In the genomic region with DNA sequence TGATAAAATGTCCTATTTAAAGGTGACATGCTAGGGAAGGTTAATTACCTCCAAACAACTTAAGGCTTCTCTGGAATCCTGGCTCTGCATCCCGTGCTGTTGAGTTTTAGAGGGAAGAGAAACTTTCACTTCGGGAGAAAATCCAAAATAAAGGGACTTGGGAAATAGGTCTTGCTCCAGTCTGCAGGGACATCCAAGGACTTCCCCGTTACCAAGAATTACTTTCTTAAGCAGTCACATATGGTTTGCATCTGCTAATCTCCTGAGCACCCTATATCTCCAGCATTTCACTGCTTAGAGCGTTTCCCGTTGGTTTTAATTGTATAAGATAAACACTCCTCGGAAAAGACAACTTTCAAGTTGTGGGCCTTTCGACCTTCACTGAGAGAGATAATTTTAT, we compare ENCODE assay signal across 24 mouse cellular contexts.
DNase-seq lines count a peak whose midpoint lies in the region; ATAC-seq and TF ChIP-seq lines count a peak whose summit lies in the region.
"Had no signal": no experiment of that assay in that cellular context is flagged by ENCODE, and none has a peak within 500 bp of the region (broad histone marks: within the 10 kb centered on the region; RNA-seq: fewer than 3 reads in every experiment).

No protein-coding gene starts in this region.

- H3K79me2 ChIP-seq in MEL (ENCODE audit: control insufficient read depth, insufficient read depth, low read length, poor library complexity): no peaks in the 10 kb centered on the region

- no peak overlapping the region for H3K9ac ChIP-seq in embryonic facial prominence, embryonic 11.5 days (replicated peaks; ENCODE audit: low read length)
- no peak overlapping the region for H3K9ac ChIP-seq in MEL (ENCODE audit: control insufficient read depth, low read depth, low read length, poor library complexity, severe bottlenecking)

- ATAC-seq in embryonic facial prominence, embryonic 11.5 days (replicated peaks; ENCODE audit: insufficient number of reproducible peaks, low FRiP score, low TSS enrichment, low read depth): no peak
- ATAC-seq: activated CD4-positive, CD25-positive, alpha-beta regulatory T cell, adult 4 months; CD4-positive, CD25-positive, alpha-beta regulatory T cell, adult 4 months; Patski had no signal

- WGBS in embryonic facial prominence, embryonic 11.5 days: 37% methylated on average over 7 of the region's 7 CpGs
- WGBS in embryonic facial prominence, embryonic 10.5 days: 46% methylated on average over 7 of the region's 7 CpGs

- peak in 1 of 2 experiments; percentile 27; a peak in 1 of 4 replicates for TF ChIP-seq EP300 in MEL (IDR thresholded peaks at IDR 0.05; ENCODE audit: low read depth in 1 of 2, low read length in 2 of 2)

- no peaks in the 10 kb centered on the region for H3K27me3 ChIP-seq in embryonic facial prominence, embryonic 11.5 days (ENCODE audit: control insufficient read depth, insufficient read depth, low read length)
- no peaks in the 10 kb centered on the region for H3K27me3 ChIP-seq in embryonic facial prominence, embryonic 10.5 days (replicated peaks; ENCODE audit: low read depth, poor library complexity, severe bottlenecking)
- no peaks in the 10 kb centered on the region for H3K27me3 ChIP-seq in MEL (ENCODE audit: control insufficient read depth in 1 of 2, insufficient read depth in 2 of 2, low read length in 2 of 2)
- H3K27me3 ChIP-seq: CH12.LX, Patski had no signal

- no peaks in the 10 kb centered on the region for H3K9me3 ChIP-seq in embryonic facial prominence, embryonic 11.5 days (replicated peaks; ENCODE audit: control insufficient read depth, low read length)
- H3K9me3 ChIP-seq in embryonic facial prominence, embryonic 10.5 days: no peaks in the 10 kb centered on the region
- no peaks in the 10 kb centered on the region for H3K9me3 ChIP-seq in MEL (replicated peaks; ENCODE audit: insufficient read depth, low read length)
- H3K9me3 ChIP-seq: G1E had no signal

- H3K27ac ChIP-seq in embryonic facial prominence, embryonic 11.5 days (replicated peaks; ENCODE audit: low read depth, low read length): no peak overlapping the region
- H3K27ac ChIP-seq in embryonic facial prominence, embryonic 10.5 days (replicated peaks): no peak overlapping the region
- no peak overlapping the region for H3K27ac ChIP-seq in MEL (ENCODE audit: control insufficient read depth, low read depth, low read length)

- intact Hi-C loops in heart, postnatal 14 days (cut with DNase I): no loop called here

- TF ChIP-seq CTCF in MEL (IDR thresholded peaks at IDR 0.05 in 2 of 3, conservative IDR thresholded peaks at IDR 0.05 in 1 of 3; ENCODE audit: control insufficient read depth in 1 of 3, insufficient read depth in 1 of 3, low read depth in 2 of 3, low read length in 3 of 3, poor library complexity in 1 of 3, severe bottlenecking in 1 of 3): no peak

- H3K4me1 ChIP-seq in embryonic facial prominence, embryonic 11.5 days (ENCODE audit: control insufficient read depth, insufficient read depth, low read length): no peaks in the 10 kb centered on the region; the same call in 1 of the 2 replicates
- peaks cover 23% of the 10 kb centered on the region for H3K4me1 ChIP-seq in embryonic facial prominence, embryonic 10.5 days
- H3K4me1 ChIP-seq in MEL (ENCODE audit: control insufficient read depth in 1 of 2, insufficient read depth in 2 of 2, low read length in 2 of 2): 0 out of 4 replicates have a peak, but pooled peaks cover 0 to 2% of the 10 kb centered on the region in 2 experiments

- TF ChIP-seq POLR2A in MEL (IDR thresholded peaks at IDR 0.05; ENCODE audit: control insufficient read depth in 1 of 2, insufficient read depth in 1 of 2, low read depth in 1 of 2, low read length in 2 of 2, poor library complexity in 1 of 2): no peak

- H3K4me3 ChIP-seq in embryonic facial prominence, embryonic 11.5 days (ENCODE audit: low read depth, low read length): no peak overlapping the region
- no peak overlapping the region for H3K4me3 ChIP-seq in embryonic facial prominence, embryonic 10.5 days
- H3K4me3 ChIP-seq in MEL (ENCODE audit: control insufficient read depth in 1 of 2, insufficient read depth in 1 of 2, low read depth in 2 of 2, low read length in 2 of 2): no peak overlapping the region

- no peak overlapping the region for H3K4me2 ChIP-seq in embryonic facial prominence, embryonic 11.5 days (ENCODE audit: low read depth, low read length)

- H3K36me3 ChIP-seq in embryonic facial prominence, embryonic 11.5 days (replicated peaks; ENCODE audit: control insufficient read depth, insufficient read depth, low read depth, low read length): no peaks in the 10 kb centered on the region
- no peaks in the 10 kb centered on the region for H3K36me3 ChIP-seq in embryonic facial prominence, embryonic 10.5 days (replicated peaks)
- no peaks in the 10 kb centered on the region for H3K36me3 ChIP-seq in MEL (ENCODE audit: control insufficient read depth in 1 of 2, insufficient read depth in 2 of 2, low read length in 2 of 2)
- H3K36me3 ChIP-seq: G1E had no signal

- peak; percentile 21 for DNase-seq in embryonic facial prominence, embryonic 11.5 days (ENCODE audit: low spot score)
- no peak for DNase-seq in embryonic facial prominence, embryonic 10.5 days (ENCODE audit: low spot score)
- DNase-seq in heart, adult 11 months: peak; percentile 68
- DNase-seq in heart, postnatal 14 days: no peak
- peak; percentile 5 for DNase-seq in MEL (ENCODE audit: low read depth, low spot score)
- peak; percentile 52 for DNase-seq in MEL-GATA-1-ER (ENCODE audit: extremely low read depth, low read depth)
- no peak for DNase-seq in layer of hippocampus, adult 18-20 months (ENCODE audit: low spot score in 2 of 2)
- DNase-seq in kidney, adult 9 months: no peak
- DNase-seq: adrenal gland, adult 2 months; adrenal gland, adult 8-10 months; adrenal gland, postnatal 10 days; adrenal gland, postnatal 14 days; adrenal gland, postnatal 25 days; adrenal gland, postnatal 36 days; B cell, adult 2 months; cerebellum, adult 11 months; cerebellum, adult 11-12 months; cerebellum, adult 18-20 months; cerebellum, adult 2 months had no signal

- no peak for TF ChIP-seq RAD21 in MEL (IDR thresholded peaks at IDR 0.05; ENCODE audit: low read depth, low read length)

TF ChIP-seq in MEL, 35 proteins besides CTCF, POLR2A, EP300 and RAD21:
- TF ChIP-seq TAL1 (IDR thresholded peaks at IDR 0.05; ENCODE audit: low read length) (no peak), MXI1 (IDR thresholded peaks at IDR 0.05; ENCODE audit: low read depth, low read length) (no peak), ELF1 (IDR thresholded peaks at IDR 0.05; ENCODE audit: low read depth, low read length) (no peak), USF2 (IDR thresholded peaks at IDR 0.05; ENCODE audit: borderline replicate concordance in 1 of 2, insufficient read depth in 1 of 2, low read depth in 1 of 2, low read length in 2 of 2) (no peak), ETS1 (IDR thresholded peaks at IDR 0.05; ENCODE audit: low read depth, low read length) (0 out of 2 replicates have a peak, but pooled peaks have one; percentile 24), TCF12 (IDR thresholded peaks at IDR 0.05; ENCODE audit: low read depth, low read length) (peak; percentile 58), BHLHE40 (IDR thresholded peaks at IDR 0.05; ENCODE audit: borderline replicate concordance, low read depth, low read length) (no peak), GATA1 (IDR thresholded peaks at IDR 0.05; ENCODE audit: low read depth, low read length) (no peak), E2F4 (IDR thresholded peaks at IDR 0.05; ENCODE audit: borderline replicate concordance, low read depth, low read length) (no peak), ZKSCAN1 (IDR thresholded peaks at IDR 0.05; ENCODE audit: low read depth, low read length) (no peak), GABPA (IDR thresholded peaks at IDR 0.05; ENCODE audit: low read depth, low read length) (no peak), USF1 (IDR thresholded peaks at IDR 0.05; ENCODE audit: low read depth, low read length) (no peak)

Comparison
In these comparisons a context has a peak if more than half of its experiments do, and no peak if none do; other contexts are left out.
1. DNase-seq: peak in embryonic facial prominence, embryonic 11.5 days (single experiment), heart, adult 11 months (single experiment), MEL (single experiment) and MEL-GATA-1-ER (single experiment); none in embryonic facial prominence, embryonic 10.5 days (single experiment), heart, postnatal 14 days (0 of 2), layer of hippocampus, adult 18-20 months (0 of 2) and kidney, adult 9 months (single experiment).